Mouse (Mus musculus): ENCODE measurements around the gene Crtc3. TPM values are rescaled to one million over a fixed set of nuclear protein-coding genes. Genes with fewer than 3 reads are reported as not detected.

Gene Crtc3
- total and polyA plus RNA-seq, 3 experiments, result 4.2 to 15.8 TPM; not detected in 1

DNA sequence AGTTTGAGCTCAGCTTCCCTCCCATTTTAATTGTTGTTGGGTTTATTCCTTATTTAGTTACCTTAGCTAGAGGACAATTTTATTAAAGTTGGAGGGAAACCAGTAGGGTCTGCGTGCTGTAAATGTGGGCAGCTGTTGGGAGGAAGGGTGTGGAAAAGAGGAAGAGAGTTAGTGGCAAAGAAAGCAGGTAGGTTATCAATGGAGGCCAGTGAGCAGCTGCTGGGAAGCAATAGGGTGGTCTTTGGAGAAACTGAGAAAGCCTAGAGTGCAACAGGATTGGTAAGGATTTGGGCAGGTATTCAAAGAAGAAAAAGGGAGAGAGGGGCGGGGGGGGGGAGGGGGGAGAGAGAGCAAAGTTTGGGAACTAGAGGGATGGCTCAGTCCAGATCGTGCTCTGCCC is 10.3 kb upstream of the Crtc3 start:
- Histone ChIP-seq H3K79me2 (ENCODE audit: control insufficient read depth, insufficient read depth, low read length, poor library complexity) (no peaks in the 10 kb centered on the region), H3K9ac (ENCODE audit: control insufficient read depth, low read depth, low read length, poor library complexity, severe bottlenecking) (no peak overlapping the region), H3K27me3 (ENCODE audit: control insufficient read depth in 1 of 2, insufficient read depth in 2 of 2, low read length in 2 of 2) (no peaks in the 10 kb centered on the region), H3K36me3 (ENCODE audit: control insufficient read depth in 1 of 2, insufficient read depth in 2 of 2, low read length in 2 of 2) (peaks cover 0 to 36% of the 10 kb centered on the region in 2 experiments; a peak in 2 of 4 replicates), H3K4me3 (ENCODE audit: control insufficient read depth in 1 of 2, insufficient read depth in 1 of 2, low read depth in 2 of 2, low read length in 2 of 2) (no peak overlapping the region), H3K9me3 (replicated peaks; ENCODE audit: insufficient read depth, low read length) (no peaks in the 10 kb centered on the region), H3K4me1 (ENCODE audit: control insufficient read depth in 1 of 2, insufficient read depth in 2 of 2, low read length in 2 of 2) (peaks cover 15 to 48% of the 10 kb centered on the region in 2 experiments), H3K27ac (ENCODE audit: control insufficient read depth, low read depth, low read length) (peak overlapping the region; percentile 46)
- DNase-seq (ENCODE audit: low read depth, low spot score), result peak; percentile 43
- TF ChIP-seq RCOR1 (IDR thresholded peaks at IDR 0.05; ENCODE audit: low read depth, low read length) (peak; percentile 37; the same call in 1 of the 2 replicates), TBP (IDR thresholded peaks at IDR 0.05; ENCODE audit: low read depth, low read length) (no peak), POLR2A (IDR thresholded peaks at IDR 0.05; ENCODE audit: control insufficient read depth in 1 of 2, insufficient read depth in 1 of 2, low read depth in 1 of 2, low read length in 2 of 2, poor library complexity in 1 of 2) (no peak), EP300 (IDR thresholded peaks at IDR 0.05; ENCODE audit: low read depth in 1 of 2, low read length in 2 of 2) (peak; percentile 65 to 70), MAX (IDR thresholded peaks at IDR 0.05; ENCODE audit: low read length) (no peak), MYC (IDR thresholded peaks at IDR 0.05; ENCODE audit: low read depth, low read length) (no peak), GATA1 (IDR thresholded peaks at IDR 0.05; ENCODE audit: low read depth, low read length) (0 out of 2 replicates have a peak, but pooled peaks have one; percentile 48), TAL1 (IDR thresholded peaks at IDR 0.05; ENCODE audit: low read length) (peak; percentile 59), CHD2 (IDR thresholded peaks at IDR 0.05; ENCODE audit: low read length) (no peak), POLR2AphosphoS5 (IDR thresholded peaks at IDR 0.05; ENCODE audit: borderline replicate concordance, low read depth, low read length) (no peak), TCF12 (IDR thresholded peaks at IDR 0.05; ENCODE audit: low read depth, low read length) (peak; percentile 63), MAZ (IDR thresholded peaks at IDR 0.05; ENCODE audit: low read depth, low read length) (0 out of 2 replicates have a peak, but pooled peaks have one; percentile 36), MXI1 (IDR thresholded peaks at IDR 0.05; ENCODE audit: low read depth, low read length) (no peak), MYB (IDR thresholded peaks at IDR 0.05; ENCODE audit: low read depth, low read length) (no peak), ZNF384 (IDR thresholded peaks at IDR 0.05; ENCODE audit: low read depth, low read length) (no peak)

DNA sequence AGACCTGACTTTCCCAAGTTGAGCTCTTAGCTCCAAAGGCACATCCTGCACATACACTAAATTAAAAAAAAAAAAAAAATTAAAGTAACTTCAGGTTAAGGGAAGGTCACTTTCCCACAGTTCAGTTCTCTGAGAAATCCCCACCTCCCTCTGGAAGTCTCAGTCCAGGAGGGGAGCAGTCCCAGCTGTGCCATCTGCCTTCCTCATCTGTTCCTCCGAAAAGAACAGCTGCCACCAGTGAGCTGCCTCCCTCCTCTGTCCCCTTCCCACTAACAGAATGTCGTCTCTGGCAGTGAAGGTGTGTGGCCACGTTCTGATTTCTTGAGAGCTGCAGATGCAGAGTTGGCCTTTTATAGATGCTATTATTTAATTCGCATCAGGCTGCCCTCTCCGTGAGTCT is 9.2 kb upstream of the Crtc3 start:
- Histone ChIP-seq H3K4me1 (ENCODE audit: control insufficient read depth in 1 of 2, insufficient read depth in 2 of 2, low read length in 2 of 2) (peaks cover 15 to 46% of the 10 kb centered on the region in 2 experiments), H3K27ac (ENCODE audit: control insufficient read depth, low read depth, low read length) (peak overlapping the region; percentile 72)
- DNase-seq (ENCODE audit: low read depth, low spot score), result no peak

More for the DNA sequence above, 9.2 kb upstream of the Crtc3 start:
- no peak overlapping the region for H3K4me3 ChIP-seq (ENCODE audit: control insufficient read depth in 1 of 2, insufficient read depth in 1 of 2, low read depth in 2 of 2, low read length in 2 of 2)
- peak overlapping the region; percentile 7; the same call in 1 of the 2 replicates for H3K9ac ChIP-seq (ENCODE audit: control insufficient read depth, low read depth, low read length, poor library complexity, severe bottlenecking)
- H3K36me3 ChIP-seq (ENCODE audit: control insufficient read depth in 1 of 2, insufficient read depth in 2 of 2, low read length in 2 of 2), result peaks cover 0 to 36% of the 10 kb centered on the region in 2 experiments; a peak in 2 of 4 replicates
- TF ChIP-seq CHD1 (IDR thresholded peaks at IDR 0.05; ENCODE audit: low read depth, low read length) (no peak), ZNF384 (IDR thresholded peaks at IDR 0.05; ENCODE audit: low read depth, low read length) (0 out of 2 replicates have a peak, but pooled peaks have one; percentile 4), GATA1 (IDR thresholded peaks at IDR 0.05; ENCODE audit: low read depth, low read length) (no peak), ETS1 (IDR thresholded peaks at IDR 0.05; ENCODE audit: low read depth, low read length) (0 out of 2 replicates have a peak, but pooled peaks have one; percentile 6)
- no peaks in the 10 kb centered on the region for H3K9me3 ChIP-seq (replicated peaks; ENCODE audit: insufficient read depth, low read length)
- no peaks in the 10 kb centered on the region for H3K27me3 ChIP-seq (ENCODE audit: control insufficient read depth in 1 of 2, insufficient read depth in 2 of 2, low read length in 2 of 2)
- no peaks in the 10 kb centered on the region for H3K79me2 ChIP-seq (ENCODE audit: control insufficient read depth, insufficient read depth, low read length, poor library complexity)
